Mouse (Mus musculus): ENCODE results near the gene Sod1. TPM values are rescaled to one million over a fixed set of nuclear protein-coding genes. Genes with fewer than 3 reads are reported as not detected.

Gene Sod1
- polyA plus RNA-seq (2014; fragmentation: Illumina TruSeq; extraction: RNeasy Lipid Tissue Mini Kit (QIAGEN cat#74804); ENCODE audit: low read depth, low replicate concordance), result 228 TPM

DNA sequence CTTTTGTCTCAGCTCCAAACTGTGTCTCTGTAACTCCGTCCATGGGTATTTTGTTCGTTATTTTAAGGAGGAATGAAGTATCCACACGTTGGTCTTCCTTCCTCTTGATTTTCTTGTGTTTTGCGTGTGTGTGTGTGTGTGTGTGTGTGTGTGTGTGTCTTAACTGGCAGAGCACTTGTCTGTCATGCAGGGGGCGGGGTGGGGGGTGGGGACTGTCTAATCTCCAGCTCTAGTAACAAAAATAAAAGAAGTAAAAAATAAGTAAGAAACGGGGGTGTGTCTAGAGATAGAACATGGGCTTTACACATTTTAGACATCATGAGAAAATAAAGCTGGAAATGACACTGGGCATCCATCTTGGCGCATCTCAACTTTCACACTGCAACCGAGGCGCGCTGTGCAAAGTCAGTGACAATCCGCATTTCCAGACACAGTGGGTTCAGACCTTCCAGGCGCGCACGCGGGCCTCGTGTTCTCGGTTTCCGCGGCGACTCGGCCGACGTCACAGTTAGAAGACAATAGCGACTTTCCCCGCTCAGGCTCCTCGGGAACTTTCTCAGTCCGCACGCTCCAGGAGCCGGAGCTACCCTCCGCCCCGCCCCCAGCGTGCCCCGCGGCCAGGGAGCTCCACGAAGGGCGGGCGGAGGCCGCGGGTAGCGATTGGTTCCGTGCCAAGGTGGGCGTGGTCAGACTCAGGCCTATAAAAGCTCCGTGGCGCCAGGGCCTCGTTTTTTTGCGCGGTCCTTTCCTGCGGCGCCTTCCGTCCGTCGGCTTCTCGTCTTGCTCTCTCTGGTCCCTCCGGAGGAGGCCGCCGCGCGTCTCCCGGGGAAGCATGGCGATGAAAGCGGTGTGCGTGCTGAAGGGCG is at the start of gene Sod1:
Gene Sod1 (plus strand): TSS at position 729 of the 866 bp plus-strand sequence.

Other genes with a start within 250 kb of the Sod1 start
- 16.8 TPM for gene Tiam1, start 77.0 kb upstream of the Sod1 start, polyA plus RNA-seq (2014; fragmentation: Illumina TruSeq; extraction: RNeasy Lipid Tissue Mini Kit (QIAGEN cat#74804); ENCODE audit: low read depth, low replicate concordance)
- 29.0 TPM for gene Scaf4, start 63.7 kb downstream of the Sod1 start, polyA plus RNA-seq (2014; fragmentation: Illumina TruSeq; extraction: RNeasy Lipid Tissue Mini Kit (QIAGEN cat#74804); ENCODE audit: low read depth, low replicate concordance)
- 5.0 TPM for gene Hunk, start 165.3 kb downstream of the Sod1 start, polyA plus RNA-seq (2014; fragmentation: Illumina TruSeq; extraction: RNeasy Lipid Tissue Mini Kit (QIAGEN cat#74804); ENCODE audit: low read depth, low replicate concordance)

Data from testis, adult 10 weeks (tissue).